ENCODE assay signal across 8 mouse cellular contexts in genomic region chr9:70109279-70109678, GRCm38 (mm10). TPM values are rescaled to one million over a fixed set of nuclear protein-coding genes. Genes with fewer than 3 reads are reported as not detected.
DNase-seq lines count a peak whose midpoint lies in the region; ATAC-seq and TF ChIP-seq lines count a peak whose summit lies in the region.

No protein-coding gene starts in this region.

- TF ChIP-seq CTCF in layer of hippocampus, adult 2 months (conservative IDR thresholded peaks at IDR 0.05) = peak; percentile 96

- peak; percentile 66 for DNase-seq in adrenal gland, adult 8-10 months
- peak; percentile 81 for DNase-seq in embryo, embryonic 9.5 days (ENCODE audit: extremely low spot score)
- peak; percentile 35 to 78 for DNase-seq in heart, adult 9 months (ENCODE audit: low spot score in 2 of 2)
- peak; percentile 63 to 86 for DNase-seq in layer of hippocampus, adult 2 months (ENCODE audit: low spot score in 2 of 2)
- DNase-seq in lung, postnatal 36 days = peak; percentile 91
- peak; percentile 66 for DNase-seq in right cerebral cortex, postnatal 25 days
- peak; percentile 52 to 83 for DNase-seq in urinary bladder, postnatal 4 days (ENCODE audit: low spot score in 2 of 2)

- no peak overlapping the region for H3K4me3 ChIP-seq in layer of hippocampus, adult 2 months

- H3K27ac ChIP-seq in layer of hippocampus, adult 2 months = no peak overlapping the region

- peak; percentile 37 for ATAC-seq in CD4-positive, CD25-positive, alpha-beta regulatory T cell, adult 4 months

RNA-seq across cellular contexts. Expression of gene Fam81a, which starts 33.1 kb away (rescaled TPM):
- polyA plus RNA-seq in CD4-positive, CD25-positive, alpha-beta regulatory T cell, adult 4 months (2017; shearing (Covaris generic)) = 1 to 10 TPM; 1.3 to 1.5 TPM
- total RNA-seq in adrenal gland, adult 8-10 months (2022) = 1 to 10 TPM; 2.1 to 2.9 (median 2.5) TPM
- total RNA-seq in layer of hippocampus, adult 2 months (2021) = 10 to 100 TPM; 90.4 to 92.0 TPM

Comparison
In these comparisons a context has a peak if more than half of its experiments do, and no peak if none do; other contexts are left out.
1. RNA of gene Fam81a, which starts 33.1 kb away (total RNA-seq): 90.4 to 92.0 TPM in layer of hippocampus, adult 2 months; 2.1 to 2.9 TPM in adrenal gland, adult 8-10 months; every median in the first group is over 10 times any median in the second.
2. Peak in every context shown above with its lines, with median percentiles within 50 percentile points of each other: DNase-seq.